Mouse (Mus musculus) testis, adult 2 months (tissue): ENCODE data around the gene Anxa6.

Experiments used
- CTCF ChIP-seq: fragments of 200-500 bp; IDR thresholded peaks from 2 replicates; pipeline ENCODE4 v1.5.1; 2012; ENCODE audit warnings: low read depth, mild to moderate bottlenecking, inconsistent platforms, low read length, moderate library complexity; ENCODE audit not compliant: control insufficient read depth, insufficient read depth, insufficient replicate concordance
- POLR2A ChIP-seq: fragments of 200-500 bp; IDR thresholded peaks from 2 replicates; pipeline ENCODE4 v1.6.1; 2012; ENCODE audit warnings: low read depth, mild to moderate bottlenecking, inconsistent platforms, low read length, moderate library complexity; ENCODE audit not compliant: control insufficient read depth

- TF ChIP-seq CTCF: no peak
- no peak for TF ChIP-seq POLR2A
Observed at GRCm38 (mm10) chr11:54936035-54936770, 97.0 kb downstream of the Anxa6 start.
